Mouse (Mus musculus) brain, adult 2 months (tissue): ENCODE data around the gene Myh9.

Experiments used
- DNase-seq: peaks from one replicate; pipeline ENCODE4 v3.0.0; 2011; ENCODE audit warnings: low read depth, low spot score

The Myh9 gene

GRCm38 (mm10) chr15:77843046-77843445 is 1.1 kb upstream of the Myh9 start:
- no peak for DNase-seq

DNA sequence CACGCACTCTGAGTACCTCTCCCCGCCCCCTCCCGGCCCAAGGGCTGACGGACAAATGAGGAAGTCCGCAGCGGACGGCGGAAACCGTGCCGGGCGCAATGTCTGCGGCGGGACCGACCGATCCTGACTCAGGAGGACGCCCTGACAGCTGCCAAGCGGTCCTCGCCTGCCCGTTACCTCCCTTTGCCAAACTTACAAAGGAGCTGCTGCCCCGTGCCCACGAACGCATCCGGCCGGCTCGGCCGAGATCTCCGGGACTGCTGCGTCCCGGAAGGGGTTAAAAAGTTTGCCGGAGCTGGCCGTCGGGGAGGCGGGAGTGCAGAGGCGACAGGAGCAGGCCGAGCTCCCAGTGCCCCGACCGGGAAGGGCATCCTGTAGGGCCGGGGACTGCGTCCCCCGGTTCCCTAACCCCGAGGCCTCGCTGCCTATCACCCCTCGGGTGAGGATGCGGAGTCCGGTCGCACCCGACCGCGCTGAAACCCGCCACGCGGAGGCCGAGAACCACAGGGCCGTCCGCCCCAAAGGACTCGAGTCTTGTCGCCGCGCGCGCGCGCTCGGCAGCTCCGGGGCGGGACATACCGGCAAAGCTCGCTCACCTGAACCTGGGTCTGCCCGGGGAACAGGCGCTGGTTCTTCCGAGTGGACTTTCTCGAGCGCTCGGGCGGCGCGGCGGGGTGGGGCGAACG is 471 bp downstream of the Myh9 start:
- peak; percentile 54 for DNase-seq

DNA sequence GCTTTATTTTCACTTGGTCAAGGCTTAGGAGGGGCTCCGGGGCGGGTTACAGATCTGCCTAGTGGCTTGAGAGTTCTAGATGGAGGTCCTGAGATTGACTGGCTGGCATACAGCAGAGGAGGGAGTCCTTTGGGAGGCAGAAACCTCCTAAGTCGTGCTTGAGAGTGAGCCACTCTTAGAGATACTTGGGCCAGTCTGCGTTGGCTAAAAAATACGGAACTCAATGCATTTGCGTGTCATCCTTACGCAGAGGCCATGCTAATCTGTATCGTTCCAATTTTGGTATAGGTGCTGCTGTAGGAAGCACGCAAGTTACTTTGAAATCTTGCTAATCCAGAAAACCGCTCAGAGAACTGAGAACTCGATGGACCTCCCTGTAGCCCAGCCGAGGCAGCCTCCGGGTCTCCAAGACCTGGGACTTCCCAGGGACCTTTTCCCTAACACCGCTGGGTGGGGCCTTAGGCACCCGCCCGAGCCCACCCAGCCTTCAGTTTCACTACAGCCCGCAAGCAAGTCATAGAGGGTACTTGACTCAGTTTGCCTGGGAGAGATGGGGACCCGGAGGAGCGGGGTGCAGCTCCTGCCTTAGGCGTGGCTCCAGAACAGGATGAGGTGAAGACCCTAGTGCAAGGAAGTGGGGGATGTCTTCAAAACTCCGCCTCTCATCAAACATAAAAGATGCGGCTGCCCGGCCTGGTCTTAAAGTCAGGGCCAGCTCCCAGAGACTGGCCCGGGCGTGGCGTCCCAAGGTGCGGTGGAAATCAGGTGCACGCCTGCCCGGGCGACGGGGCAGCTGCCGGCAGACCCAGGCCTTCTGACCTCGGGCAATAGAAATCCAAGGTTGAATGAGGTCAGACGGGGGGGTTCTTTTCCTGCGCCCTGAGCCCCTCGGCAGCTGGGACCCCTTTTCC is 1.3 kb downstream of the Myh9 start:
- DNase-seq = peak; percentile 39

- no peak for DNase-seq
These were observed 2.3 kb downstream of the Myh9 start for GRCm38 (mm10) chr15:77839529-77840286.

- no peak for DNase-seq
These were observed 3.2 kb downstream of the Myh9 start for GRCm38 (mm10) chr15:77838530-77839387.

DNA sequence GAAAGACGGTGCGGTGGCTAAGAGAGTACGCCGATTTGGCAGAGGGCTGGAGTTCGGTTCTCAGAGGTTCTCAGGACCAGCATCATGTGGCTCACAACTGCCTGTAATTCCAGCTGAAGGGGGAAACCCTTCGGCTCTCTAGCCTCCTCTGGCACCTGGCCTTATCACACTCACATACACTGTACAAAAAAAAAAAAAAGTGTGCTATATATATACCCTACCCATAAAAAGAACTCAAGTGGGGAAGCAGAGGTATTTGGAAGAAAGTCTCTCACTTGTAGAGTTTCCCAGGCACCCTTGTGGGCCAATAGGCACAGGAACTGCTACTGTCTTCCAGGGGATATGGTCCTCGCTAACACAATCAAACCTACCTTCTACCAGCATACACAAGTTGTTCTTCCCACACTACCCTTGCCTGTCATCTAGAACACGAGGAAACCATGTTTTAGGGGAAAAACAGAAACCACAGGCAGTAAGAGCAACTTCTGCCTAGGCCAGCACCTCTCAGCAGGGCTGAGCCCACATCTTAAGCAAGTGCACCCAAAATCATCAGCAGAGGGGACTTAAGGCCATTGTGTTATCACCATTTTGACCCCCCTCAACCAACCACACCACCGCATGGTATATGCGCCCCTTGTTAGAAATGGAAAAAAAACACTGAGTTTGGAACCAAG is 4.4 kb downstream of the Myh9 start:
- DNase-seq = no peak

- DNase-seq = no peak
These were observed 5.1 kb downstream of the Myh9 start for GRCm38 (mm10) chr15:77836692-77837443.

DNA sequence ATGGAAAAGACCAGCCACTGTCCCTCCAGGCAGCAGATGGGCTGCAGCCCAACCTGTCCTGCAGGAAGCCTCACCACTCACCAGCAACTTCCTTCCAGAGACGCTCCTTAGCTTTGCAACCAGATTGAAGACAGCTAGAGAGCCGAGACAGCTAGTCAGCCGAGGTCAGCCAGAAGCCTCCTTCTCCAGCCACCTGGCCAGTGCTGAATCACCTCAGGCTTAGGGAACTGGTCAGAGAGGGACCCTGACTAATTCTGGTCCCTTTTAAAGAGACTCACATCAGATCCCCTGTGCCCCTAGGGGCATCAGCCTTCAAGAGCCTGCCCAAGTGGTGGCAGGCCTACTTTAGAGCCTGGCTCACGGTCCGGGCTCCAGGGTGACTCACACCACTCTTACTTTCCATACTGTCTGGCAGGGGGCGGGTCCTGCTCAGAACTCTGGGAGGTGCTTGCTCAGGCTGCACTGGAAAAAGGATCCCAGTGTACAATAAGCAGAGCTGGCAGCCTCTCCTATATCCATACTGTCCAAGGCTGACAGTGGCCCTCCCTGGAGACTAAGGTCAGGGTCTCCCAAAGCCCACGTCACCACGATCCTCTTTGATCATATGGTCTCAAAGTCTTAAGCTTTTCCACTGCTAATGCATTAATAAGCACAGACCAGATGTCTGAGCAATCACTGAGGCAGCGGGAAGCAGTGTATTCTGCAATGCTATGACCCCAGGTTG is 5.9 kb downstream of the Myh9 start:
- DNase-seq = peak; percentile 51

DNA sequence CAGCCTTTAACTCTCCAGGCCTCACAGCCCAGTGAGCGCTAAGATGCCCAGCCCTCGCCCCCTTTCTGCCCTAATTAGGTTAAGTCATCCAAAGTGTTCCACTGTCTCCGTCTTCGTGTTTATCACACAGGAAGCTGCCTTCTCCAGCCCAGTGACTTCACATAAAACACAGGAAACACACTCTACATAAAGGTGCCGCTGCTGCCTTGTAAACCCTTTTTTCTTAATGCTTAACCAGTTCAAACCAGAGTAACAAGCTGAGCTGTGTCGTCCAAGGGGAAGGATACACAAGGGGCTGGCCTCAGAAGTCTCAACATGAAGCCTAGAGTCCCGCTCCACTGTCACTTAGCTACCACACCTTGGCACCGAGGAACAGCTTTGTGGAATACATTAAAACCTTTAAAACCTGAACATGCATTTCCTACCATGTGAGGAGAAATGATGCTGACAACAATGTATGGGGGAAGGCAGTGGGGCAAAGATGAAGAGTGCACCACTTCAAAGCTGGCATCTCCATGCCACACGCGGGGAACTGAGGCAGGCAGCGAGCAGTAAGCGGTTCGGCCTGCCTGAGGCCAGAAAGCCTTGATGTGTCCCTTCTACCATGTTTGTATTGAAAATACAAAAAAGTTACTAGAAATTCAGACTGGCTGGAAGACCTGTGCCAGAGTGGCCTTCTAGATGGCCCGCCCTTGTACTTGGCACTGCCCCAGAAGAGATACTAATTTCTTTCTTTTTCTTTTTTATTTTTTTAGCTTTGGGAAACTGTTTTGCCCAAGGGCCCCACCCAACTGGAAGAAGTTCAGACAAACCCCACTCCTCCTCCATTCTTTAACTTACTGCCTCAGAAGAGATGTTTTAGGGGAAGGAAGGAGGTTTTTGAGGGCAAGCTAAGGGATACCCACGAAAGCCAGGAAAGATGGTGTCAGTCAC is 7.4 kb downstream of the Myh9 start:
- DNase-seq = no peak

GRCm38 (mm10) chr15:77833731-77834130 is 8.2 kb downstream of the Myh9 start:
- DNase-seq = no peak

- DNase-seq = no peak
These were observed 8.9 kb downstream of the Myh9 start for GRCm38 (mm10) chr15:77833083-77833482.

GRCm38 (mm10) chr15:77832458-77832904 is 9.5 kb downstream of the Myh9 start:
- no peak for DNase-seq

- DNase-seq = no peak
These were observed 10.1 kb downstream of the Myh9 start for GRCm38 (mm10) chr15:77831754-77832457.

- no peak for DNase-seq
These were observed 10.8 kb downstream of the Myh9 start for GRCm38 (mm10) chr15:77831138-77831579.

DNA sequence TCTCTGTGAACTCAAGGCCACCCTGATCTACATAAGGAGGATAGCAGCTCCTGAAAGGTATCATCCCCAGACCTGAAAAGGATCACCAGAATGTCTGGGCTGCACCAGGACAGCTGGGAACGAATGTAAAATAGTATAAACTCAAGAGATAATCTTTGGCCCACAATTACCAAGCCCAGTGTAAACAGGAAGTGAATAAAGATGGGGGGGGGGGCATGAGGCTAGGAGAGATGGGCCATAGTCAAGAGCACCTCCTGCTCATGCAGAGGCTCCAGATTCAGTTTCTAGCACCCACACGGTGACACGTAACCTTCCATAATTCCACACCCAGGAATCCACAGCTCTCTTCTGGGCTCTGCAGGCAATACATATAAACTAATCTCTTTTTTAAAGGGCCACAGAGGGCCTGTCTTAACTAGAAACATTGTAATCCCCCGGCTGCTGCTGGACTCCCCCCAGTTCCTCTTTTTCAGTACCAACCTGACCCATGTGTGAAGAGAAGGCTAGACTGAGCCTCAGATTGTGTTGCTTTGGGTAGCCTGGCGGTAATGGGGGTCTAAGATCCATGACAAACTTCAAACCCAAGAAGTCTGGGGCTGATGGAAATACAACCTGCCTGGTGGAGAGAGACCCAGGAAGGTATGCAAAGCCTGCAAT is 11.4 kb downstream of the Myh9 start:
- no peak for DNase-seq

DNA sequence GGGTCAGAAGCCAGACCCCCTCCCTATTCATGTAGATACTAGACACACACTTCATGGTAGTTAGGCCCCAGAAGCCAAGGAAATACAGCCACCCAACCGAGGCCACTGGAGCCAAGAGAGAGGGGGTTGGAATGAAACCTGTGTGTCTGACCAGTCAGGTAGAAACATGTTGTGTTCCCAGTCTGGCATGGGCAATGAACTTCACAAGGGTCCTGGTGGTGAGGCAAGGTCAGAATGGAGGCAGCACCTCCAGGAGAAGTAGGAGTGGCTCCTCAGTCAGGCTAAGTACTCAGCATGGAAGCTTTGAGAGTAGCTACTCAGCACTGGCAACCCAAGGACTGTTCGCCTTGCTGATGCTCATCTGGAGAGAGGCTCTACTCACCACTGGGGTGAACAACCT is 12.4 kb downstream of the Myh9 start:
- DNase-seq = no peak

DNA sequence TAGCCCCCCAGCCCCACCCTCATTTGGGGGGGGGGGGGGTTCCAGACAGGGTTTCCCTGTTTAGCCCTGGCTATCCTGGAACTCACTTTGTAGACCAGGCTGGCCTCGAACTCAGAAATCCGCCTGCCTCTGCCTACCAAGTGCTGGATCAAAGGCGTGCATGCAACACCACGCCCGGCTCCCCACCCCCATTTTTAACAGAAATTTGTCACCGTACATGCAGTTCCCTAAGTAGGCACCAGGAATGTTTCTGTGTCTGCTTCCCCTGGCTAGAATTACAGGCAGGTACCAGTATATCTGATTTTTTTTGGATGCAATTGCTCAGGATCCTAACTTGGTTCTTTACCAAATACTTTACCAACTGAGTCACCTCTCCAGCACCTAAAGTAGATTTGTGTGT is 13.1 kb downstream of the Myh9 start:
- no peak for DNase-seq
